Mouse (Mus musculus) ES-E14 (cell line): ENCODE measurements at regions not wholly inside any gene's neighbourhood (a gene's known extent, or its start where the extent isn't known, plus 50 kb on each side); places are given as distances from the start of the nearest gene placed in this dataset.

Source experiments
- DNase-seq: peaks from one replicate; pipeline ENCODE4 v3.0.0-alpha.2; 2013; ENCODE audit warnings: low read depth, low spot score
- H3K27ac ChIP-seq: 2 replicates; pipeline ENCODE4 v1.5.1; 2012; ENCODE audit warnings: low read depth, mild to moderate bottlenecking, low read length, moderate library complexity, mixed read lengths; ENCODE audit not compliant: poor library complexity, insufficient read depth, severe bottlenecking
- H3K36me3 ChIP-seq: 2 replicates; pipeline ENCODE4 v1.6.1; 2012; ENCODE audit warnings: mild to moderate bottlenecking, low read length, moderate library complexity, mixed read lengths; ENCODE audit not compliant: control insufficient read depth, poor library complexity, insufficient read depth, severe bottlenecking
- H3K4me1 ChIP-seq, 2 experiments: fragments of 150-350 bp in 1 of 2; sonication (generic) in 1 of 2; 2 replicates each; pipeline ENCODE4 v1.6.1; 2012; ENCODE audit warnings: low read length in 2 of 2, mild to moderate bottlenecking in 1 of 2, mixed read lengths in 1 of 2; ENCODE audit not compliant: control insufficient read depth in 2 of 2, insufficient read depth in 2 of 2, poor library complexity in 1 of 2
- H3K4me3 ChIP-seq, 2 experiments: fragments of 150-350 bp in 1 of 2; sonication (generic) in 1 of 2; 2 replicates each; pipeline ENCODE4 v1.5.1; 2012; ENCODE audit warnings: low read length in 2 of 2, low read depth in 1 of 2, mild to moderate bottlenecking in 1 of 2, mixed read lengths in 1 of 2; ENCODE audit not compliant: insufficient read depth in 1 of 2, poor library complexity in 1 of 2, severe bottlenecking in 1 of 2
- H3K9ac ChIP-seq: 2 replicates; pipeline ENCODE4 v1.6.1; 2012; ENCODE audit warnings: low read depth, mild to moderate bottlenecking, low read length, mixed read lengths; ENCODE audit not compliant: poor library complexity, insufficient read depth, severe bottlenecking
- H3K9me3 ChIP-seq: fragments of 150-350 bp; sonication (generic); 2 replicates; pipeline ENCODE4 v1.6.1; 2012; ENCODE audit warnings: low read depth, mild to moderate bottlenecking, low read length; ENCODE audit not compliant: control insufficient read depth, insufficient read depth
- CHD2 ChIP-seq: IDR thresholded peaks from 2 replicates; pipeline ENCODE4 v1.6.1; 2014; ENCODE audit warnings: mild to moderate bottlenecking, low read depth, low read length, inconsistent platforms
- HCFC1 ChIP-seq: IDR thresholded peaks from 2 replicates; pipeline ENCODE4 v1.6.1; 2012; ENCODE audit warnings: low read length, inconsistent platforms, borderline replicate concordance; ENCODE audit not compliant: insufficient read depth
- MAFK ChIP-seq: IDR thresholded peaks from 2 replicates; pipeline ENCODE4 v1.6.1; 2014; ENCODE audit warnings: mild to moderate bottlenecking, low read depth, low read length, inconsistent platforms; ENCODE audit not compliant: insufficient read depth
- ZC3H11A ChIP-seq: IDR thresholded peaks from 2 replicates; pipeline ENCODE4 v1.6.1; 2012; ENCODE audit warnings: low read depth, mild to moderate bottlenecking, inconsistent platforms, low read length, borderline replicate concordance
- ZNF384 ChIP-seq: IDR thresholded peaks from 2 replicates; pipeline ENCODE4 v1.6.1; 2012; ENCODE audit warnings: low read depth, low read length, inconsistent platforms
- in situ Hi-C, 2 experiments: fragments of 600-800 bp; cut with MboI; formaldehyde crosslinking; loops; one replicate each; pipeline ENCODE4 v1.15.1; 2025; ENCODE audit warnings: low sequenced_read_pairs in 2 of 2, inconsistent platforms in 1 of 2; ENCODE audit not compliant: unreplicated experiment in 2 of 2

GRCm38 (mm10) chr1:71986047-71986446 lies 226.1 kb downstream of the Mreg start:
- in situ Hi-C loops: no loop called here
- Histone ChIP-seq H3K9ac (no peak overlapping the region), H3K36me3 (no peaks in the 10 kb centered on the region), H3K4me3 (no peak overlapping the region), H3K4me1 (no peaks in the 10 kb centered on the region), H3K27ac (no peak overlapping the region), H3K9me3 (no peaks in the 10 kb centered on the region)
- no peak for DNase-seq
- TF ChIP-seq ZNF384 (no peak), HCFC1 (no peak), MAFK (no peak), CHD2 (no peak), ZC3H11A (no peak)

- Histone ChIP-seq H3K4me1 (no peaks in the 10 kb centered on the region), H3K9me3 (no peaks in the 10 kb centered on the region), H3K36me3 (no peaks in the 10 kb centered on the region), H3K9ac (no peak overlapping the region), H3K27ac (no peak overlapping the region), H3K4me3 (no peak overlapping the region)
- in situ Hi-C loops: no loop called here
- no peak for TF ChIP-seq ZC3H11A
- TF ChIP-seq CHD2: no peak
- no peak for TF ChIP-seq HCFC1
- TF ChIP-seq ZNF384: no peak
- TF ChIP-seq MAFK: no peak
- no peak for DNase-seq
Measured at GRCm38 (mm10) chr1:71983786-71984185, 228.3 kb downstream of the Mreg start.

GRCm38 (mm10) chr1:71982423-71983262 lies 229.5 kb downstream of the Mreg start:
- H3K27ac ChIP-seq: no peak overlapping the region
- TF ChIP-seq ZNF384 (no peak), CHD2 (no peak)
- no peaks in the 10 kb centered on the region for H3K36me3 ChIP-seq
- DNase-seq: no peak
- no peaks in the 10 kb centered on the region for H3K9me3 ChIP-seq
- H3K4me1 ChIP-seq: no peaks in the 10 kb centered on the region
- no peak overlapping the region for H3K4me3 ChIP-seq
- in situ Hi-C loops: no loop called here
- no peak overlapping the region for H3K9ac ChIP-seq

- Histone ChIP-seq H3K9ac (no peak overlapping the region), H3K27ac (no peak overlapping the region), H3K4me1 (no peaks in the 10 kb centered on the region), H3K9me3 (no peaks in the 10 kb centered on the region), H3K36me3 (no peaks in the 10 kb centered on the region), H3K4me3 (no peak overlapping the region)
- in situ Hi-C loops: no loop called here
- no peak for TF ChIP-seq ZNF384
- TF ChIP-seq MAFK: no peak
- no peak for TF ChIP-seq CHD2
- TF ChIP-seq HCFC1: no peak
- TF ChIP-seq ZC3H11A: no peak
- DNase-seq: no peak
Measured at GRCm38 (mm10) chr1:71980624-71981023, 231.5 kb downstream of the Mreg start.

DNA sequence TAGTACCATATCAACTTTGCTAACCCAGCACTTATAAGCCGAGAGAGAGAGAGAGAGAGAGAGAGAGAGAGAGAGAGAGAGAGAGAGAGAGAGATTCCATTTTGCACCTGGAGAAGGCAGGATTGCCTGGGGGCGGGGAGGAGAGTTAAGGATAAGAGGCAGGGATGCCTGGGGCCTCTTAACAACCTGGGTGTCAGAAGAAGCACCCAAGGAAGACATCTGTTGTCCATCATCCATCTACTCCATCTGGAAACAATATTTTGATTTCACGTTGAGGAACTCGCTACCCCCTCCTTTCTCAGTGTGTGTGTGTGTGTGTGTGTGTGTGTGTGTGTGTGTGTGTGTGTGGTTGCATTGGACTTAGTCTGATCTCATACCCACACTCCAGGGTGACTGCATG lies 232.8 kb downstream of the Mreg start:
- no peaks in the 10 kb centered on the region for H3K4me1 ChIP-seq
- no peak overlapping the region for H3K9ac ChIP-seq
- no peak overlapping the region for H3K27ac ChIP-seq
- DNase-seq: no peak
- in situ Hi-C loops: no loop called here
- no peaks in the 10 kb centered on the region for H3K36me3 ChIP-seq
- TF ChIP-seq HCFC1 (no peak), MAFK (no peak), ZNF384 (no peak), ZC3H11A (no peak), CHD2 (no peak)
- no peak overlapping the region for H3K4me3 ChIP-seq
- no peaks in the 10 kb centered on the region for H3K9me3 ChIP-seq
